Mouse (Mus musculus): ENCODE data around the gene Bmpr2.

The Bmpr2 gene

DNA sequence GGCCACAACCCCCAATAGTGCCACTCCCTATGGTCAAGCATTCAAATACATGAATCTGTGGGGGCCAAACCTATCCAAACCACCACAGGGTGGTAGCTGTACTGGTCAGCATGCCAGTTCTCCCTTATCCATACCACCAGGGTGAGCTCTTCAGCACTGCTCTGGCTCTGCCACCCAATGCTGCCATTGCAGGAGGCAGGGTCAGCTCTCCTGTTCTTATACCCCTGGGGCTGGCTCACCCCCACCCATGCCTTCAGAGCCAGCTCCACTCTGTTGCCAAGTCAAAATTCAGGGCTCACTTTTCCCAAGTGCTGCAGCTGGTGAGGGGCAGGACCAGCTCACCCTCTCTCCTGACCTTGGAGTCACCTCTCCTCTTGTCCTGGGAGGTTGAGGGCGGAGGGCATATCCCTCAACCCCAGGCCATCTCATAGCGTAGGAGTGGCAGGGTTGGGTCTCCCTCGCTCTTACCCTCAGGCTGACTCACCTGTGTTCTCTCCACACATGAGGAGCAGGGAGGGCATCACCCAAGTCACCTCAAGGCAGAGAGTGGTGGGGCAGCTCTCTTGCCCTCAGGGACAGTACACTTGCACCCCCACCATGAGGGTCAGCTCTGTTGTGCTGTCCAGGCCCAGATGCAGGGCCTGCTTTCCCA lies 162.9 kb downstream of the Bmpr2 start:
- no peak for TF ChIP-seq GATA4 (IDR thresholded peaks at IDR 0.05; ENCODE audit: insufficient replicate concordance, low read length)

DNA sequence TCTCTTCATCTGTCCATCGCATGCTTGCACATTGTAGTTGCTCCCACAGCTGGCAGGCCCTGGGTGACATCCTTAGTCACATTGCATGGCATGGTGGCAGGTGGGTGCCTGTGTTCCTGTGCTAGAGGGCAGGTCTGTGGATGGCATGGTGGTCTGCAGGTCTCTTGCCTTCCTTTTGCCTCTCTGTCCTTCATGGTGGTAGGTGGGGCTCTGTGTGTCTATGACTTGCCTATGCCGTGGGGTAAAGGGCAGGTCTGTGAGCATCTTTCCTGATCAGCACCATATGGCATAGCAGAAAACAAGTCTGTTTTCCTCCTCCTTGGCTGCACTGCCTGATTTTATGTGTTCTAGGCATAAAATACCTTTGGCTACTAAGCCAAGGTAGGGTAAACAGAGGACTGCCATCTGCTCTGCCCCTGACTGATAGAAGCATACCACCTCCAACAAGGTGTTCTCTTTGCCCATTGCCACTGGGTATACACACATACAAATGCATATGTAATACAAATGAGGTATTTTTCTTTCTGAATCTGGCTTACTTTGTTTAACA lies 164.0 kb downstream of the Bmpr2 start:
- TF ChIP-seq GATA4 (IDR thresholded peaks at IDR 0.05; ENCODE audit: insufficient replicate concordance, low read length), result no peak

Measured in liver, adult (tissue).